Mouse (Mus musculus) ES-E14 (cell line): ENCODE results near the gene Asic2. TPM values are rescaled to one million over a fixed set of nuclear protein-coding genes. Genes with fewer than 3 reads are reported as not detected.

Source experiments
- DNase-seq: peaks from one replicate; pipeline ENCODE4 v3.0.0-alpha.2; 2013; ENCODE audit warnings: low read depth, low spot score
- H3K27ac ChIP-seq: 2 replicates; pipeline ENCODE4 v1.5.1; 2012; ENCODE audit warnings: low read depth, mild to moderate bottlenecking, low read length, moderate library complexity, mixed read lengths; ENCODE audit not compliant: poor library complexity, insufficient read depth, severe bottlenecking
- H3K36me3 ChIP-seq: 2 replicates; pipeline ENCODE4 v1.6.1; 2012; ENCODE audit warnings: mild to moderate bottlenecking, low read length, moderate library complexity, mixed read lengths; ENCODE audit not compliant: control insufficient read depth, poor library complexity, insufficient read depth, severe bottlenecking
- H3K4me1 ChIP-seq, 2 experiments: fragments of 150-350 bp in 1 of 2; sonication (generic) in 1 of 2; 2 replicates each; pipeline ENCODE4 v1.6.1; 2012; ENCODE audit warnings: low read length in 2 of 2, mild to moderate bottlenecking in 1 of 2, mixed read lengths in 1 of 2; ENCODE audit not compliant: control insufficient read depth in 2 of 2, insufficient read depth in 2 of 2, poor library complexity in 1 of 2
- H3K4me3 ChIP-seq, 2 experiments: fragments of 150-350 bp in 1 of 2; sonication (generic) in 1 of 2; 2 replicates each; pipeline ENCODE4 v1.5.1; 2012; ENCODE audit warnings: low read length in 2 of 2, low read depth in 1 of 2, mild to moderate bottlenecking in 1 of 2, mixed read lengths in 1 of 2; ENCODE audit not compliant: insufficient read depth in 1 of 2, poor library complexity in 1 of 2, severe bottlenecking in 1 of 2
- H3K9ac ChIP-seq: 2 replicates; pipeline ENCODE4 v1.6.1; 2012; ENCODE audit warnings: low read depth, mild to moderate bottlenecking, low read length, mixed read lengths; ENCODE audit not compliant: poor library complexity, insufficient read depth, severe bottlenecking
- H3K9me3 ChIP-seq: fragments of 150-350 bp; sonication (generic); 2 replicates; pipeline ENCODE4 v1.6.1; 2012; ENCODE audit warnings: low read depth, mild to moderate bottlenecking, low read length; ENCODE audit not compliant: control insufficient read depth, insufficient read depth
- CHD2 ChIP-seq: IDR thresholded peaks from 2 replicates; pipeline ENCODE4 v1.6.1; 2014; ENCODE audit warnings: mild to moderate bottlenecking, low read depth, low read length, inconsistent platforms
- HCFC1 ChIP-seq: IDR thresholded peaks from 2 replicates; pipeline ENCODE4 v1.6.1; 2012; ENCODE audit warnings: low read length, inconsistent platforms, borderline replicate concordance; ENCODE audit not compliant: insufficient read depth
- MAFK ChIP-seq: IDR thresholded peaks from 2 replicates; pipeline ENCODE4 v1.6.1; 2014; ENCODE audit warnings: mild to moderate bottlenecking, low read depth, low read length, inconsistent platforms; ENCODE audit not compliant: insufficient read depth
- ZC3H11A ChIP-seq: IDR thresholded peaks from 2 replicates; pipeline ENCODE4 v1.6.1; 2012; ENCODE audit warnings: low read depth, mild to moderate bottlenecking, inconsistent platforms, low read length, borderline replicate concordance
- ZNF384 ChIP-seq: IDR thresholded peaks from 2 replicates; pipeline ENCODE4 v1.6.1; 2012; ENCODE audit warnings: low read depth, low read length, inconsistent platforms
- in situ Hi-C, 2 experiments: fragments of 600-800 bp; cut with MboI; formaldehyde crosslinking; loops; one replicate each; pipeline ENCODE4 v1.15.1; 2025; ENCODE audit warnings: low sequenced_read_pairs in 2 of 2, inconsistent platforms in 1 of 2; ENCODE audit not compliant: unreplicated experiment in 2 of 2
- total RNA-seq: library from RNA; depleted of rRNA; stranded (reverse); fragments of 300-350 nt; gene quantifications from 2 replicates; pipeline ENCODE4 v1.2.3, GENCODE M21; 2012

The Asic2 gene
- total RNA-seq, 1 experiment, result 0.13 TPM

DNA sequence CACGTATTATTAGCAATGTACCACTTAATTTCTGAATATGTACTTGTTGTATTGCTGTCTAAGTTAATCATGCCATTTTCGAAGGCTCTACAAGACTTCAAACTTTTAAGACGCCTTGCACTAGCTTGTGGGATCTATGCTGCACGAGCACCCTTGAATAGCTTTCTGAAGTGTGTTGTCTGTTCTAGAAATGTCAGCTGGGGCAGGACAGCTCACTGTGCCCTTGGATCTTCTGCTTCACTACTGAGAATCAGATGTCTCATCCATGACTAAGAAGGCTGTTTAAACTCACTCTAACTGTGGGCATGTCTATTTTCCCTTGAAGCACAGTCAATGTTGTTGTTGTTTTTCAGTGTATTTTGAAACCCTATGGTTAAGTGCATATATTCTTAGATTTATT is 44.6 kb downstream of the Asic2 start:
- Histone ChIP-seq H3K9me3 (no peaks in the 10 kb centered on the region), H3K4me1 (no peaks in the 10 kb centered on the region), H3K4me3 (no peak overlapping the region), H3K36me3 (no peaks in the 10 kb centered on the region), H3K9ac (no peak overlapping the region), H3K27ac (no peak overlapping the region)
- no peak for DNase-seq
- TF ChIP-seq MAFK (no peak), CHD2 (no peak), HCFC1 (no peak), ZNF384 (no peak), ZC3H11A (no peak)
- in situ Hi-C loops, result no loop called here

DNA sequence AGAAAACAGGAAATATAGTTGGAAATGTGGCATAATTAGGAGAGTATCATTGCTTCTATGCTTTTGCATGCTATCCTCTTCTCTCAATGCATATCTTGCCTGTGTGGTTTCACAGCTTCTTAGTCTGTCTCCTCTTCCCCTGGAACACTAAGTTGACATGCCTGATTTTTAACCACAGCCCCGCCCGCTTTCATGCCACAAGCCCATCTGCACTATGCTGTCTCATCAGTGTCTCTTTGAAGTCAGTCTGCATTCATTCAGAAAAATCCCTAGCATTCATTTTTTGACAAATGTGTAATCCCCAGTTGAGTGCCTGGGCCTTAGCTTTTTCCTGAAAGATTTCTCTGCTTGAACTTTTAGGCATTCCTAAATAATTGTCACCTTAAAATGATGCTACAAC is 45.2 kb downstream of the Asic2 start:
- no peaks in the 10 kb centered on the region for H3K36me3 ChIP-seq
- in situ Hi-C loops, result no loop called here
- H3K4me3 ChIP-seq, result no peak overlapping the region
- H3K27ac ChIP-seq, result no peak overlapping the region
- H3K9me3 ChIP-seq, result no peaks in the 10 kb centered on the region
- TF ChIP-seq CHD2, result no peak
- no peak for TF ChIP-seq HCFC1
- no peak for DNase-seq
- H3K9ac ChIP-seq, result no peak overlapping the region
- no peaks in the 10 kb centered on the region for H3K4me1 ChIP-seq

DNA sequence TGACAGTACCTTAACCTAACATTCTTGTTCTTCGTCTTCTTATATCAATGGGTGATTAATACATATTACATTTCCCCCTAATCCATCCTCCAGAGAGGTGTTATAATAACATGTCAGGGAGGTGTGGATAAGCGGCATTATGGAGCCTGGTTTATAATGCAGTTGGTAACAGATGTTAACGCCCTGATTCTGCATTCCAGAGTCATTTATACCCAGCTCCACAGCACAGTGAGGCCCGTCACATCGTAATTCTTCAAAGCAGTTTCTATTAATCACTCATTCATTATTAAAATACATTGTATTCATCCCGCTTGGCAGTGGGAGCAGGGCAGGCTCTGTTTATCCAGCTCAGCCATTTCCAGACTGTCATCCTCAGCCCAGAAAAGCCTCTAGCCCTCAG is 52.8 kb downstream of the Asic2 start:
- H3K27ac ChIP-seq, result no peak overlapping the region
- no peaks in the 10 kb centered on the region for H3K4me1 ChIP-seq
- TF ChIP-seq CHD2 (no peak), ZNF384 (no peak), ZC3H11A (no peak)
- H3K4me3 ChIP-seq, result no peak overlapping the region
- in situ Hi-C loops, result no loop called here
- DNase-seq, result no peak
- no peak overlapping the region for H3K9ac ChIP-seq
- no peaks in the 10 kb centered on the region for H3K36me3 ChIP-seq
- H3K9me3 ChIP-seq, result no peaks in the 10 kb centered on the region

DNA sequence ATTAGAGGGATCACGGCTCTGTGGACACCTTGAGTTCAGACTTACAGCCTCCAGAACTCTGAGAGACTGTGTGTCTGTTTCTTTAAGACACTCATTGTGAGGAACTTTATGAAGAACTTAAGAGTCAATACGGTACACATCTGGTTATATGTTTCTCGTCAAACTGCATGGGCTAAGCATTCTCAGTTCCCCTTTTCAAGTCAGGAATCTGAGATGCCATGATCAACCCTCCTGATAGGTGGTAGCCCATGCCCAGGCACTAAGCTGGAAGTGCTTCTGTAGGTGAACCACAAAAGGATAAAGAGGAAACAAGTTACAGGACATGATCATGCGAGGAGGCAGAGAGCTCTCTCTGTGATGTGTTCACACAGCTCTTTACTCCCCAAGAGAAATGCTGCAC is 55.2 kb downstream of the Asic2 start:
- no peak overlapping the region for H3K4me3 ChIP-seq
- no peak for DNase-seq
- no peaks in the 10 kb centered on the region for H3K36me3 ChIP-seq
- TF ChIP-seq CHD2 (no peak), HCFC1 (no peak), ZC3H11A (no peak), MAFK (no peak), ZNF384 (no peak)
- H3K9ac ChIP-seq, result no peak overlapping the region
- no peaks in the 10 kb centered on the region for H3K9me3 ChIP-seq
- no peaks in the 10 kb centered on the region for H3K4me1 ChIP-seq
- no peak overlapping the region for H3K27ac ChIP-seq
- in situ Hi-C loops, result no loop called here

DNA sequence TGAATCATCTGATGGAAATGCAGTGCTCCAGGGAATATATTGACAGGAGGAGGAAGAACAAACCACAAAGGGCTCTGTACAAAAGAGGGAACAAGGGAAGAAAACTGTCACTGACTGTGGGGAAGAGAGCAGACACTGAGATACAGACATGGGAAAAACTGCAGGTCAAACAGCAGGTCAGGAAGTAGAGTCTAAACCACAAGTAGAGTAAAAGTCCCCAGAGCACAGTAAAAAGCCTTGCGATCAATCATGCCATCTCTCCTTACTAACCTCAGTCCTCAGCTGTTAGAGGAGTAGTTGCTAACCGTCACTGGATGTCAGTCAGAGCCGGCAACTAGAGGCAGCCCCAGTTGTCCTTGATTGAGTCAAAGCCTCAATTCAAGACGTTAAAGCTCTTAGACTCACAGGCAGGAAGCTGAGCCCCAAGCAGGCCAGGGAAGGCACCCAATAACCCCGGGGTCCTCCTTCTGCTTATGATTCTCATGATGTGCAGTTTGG is 58.8 kb downstream of the Asic2 start:
- DNase-seq, result no peak
- Histone ChIP-seq H3K36me3 (no peaks in the 10 kb centered on the region), H3K4me1 (no peaks in the 10 kb centered on the region), H3K4me3 (no peak overlapping the region), H3K9me3 (no peaks in the 10 kb centered on the region), H3K9ac (no peak overlapping the region), H3K27ac (no peak overlapping the region)
- TF ChIP-seq MAFK, result no peak
- no peak for TF ChIP-seq ZC3H11A
- TF ChIP-seq HCFC1, result no peak
- no peak for TF ChIP-seq ZNF384
- no peak for TF ChIP-seq CHD2
- in situ Hi-C loops, result no loop called here
